Mouse (Mus musculus) forebrain, embryonic 15.5 days (tissue): ENCODE results near the gene Fam219b. TPM values are rescaled to one million over a fixed set of nuclear protein-coding genes. Genes with fewer than 3 reads are reported as not detected.

Experiments used
- ATAC-seq: fragments of 200-750 bp; cut with Nextera tagmentation; replicated peaks from 2 replicates; pipeline ENCODE4 v1.8.0; 2017; ENCODE audit warnings: mild to moderate bottlenecking, moderate TSS enrichment, moderate library complexity
- H3K27ac ChIP-seq: fragments of 300-500 bp; sonication (generic); replicated peaks from 2 replicates; pipeline ENCODE4 v1.5.1; 2015; ENCODE audit warnings: mild to moderate bottlenecking, inconsistent platforms
- H3K27me3 ChIP-seq: fragments of 300-500 bp; sonication (generic); 2 replicates; pipeline ENCODE4 v1.6.1; 2015; ENCODE audit warnings: inconsistent platforms
- H3K36me3 ChIP-seq: fragments of 300-500 bp; sonication (generic); 2 replicates; pipeline ENCODE4 v1.6.1; 2015; ENCODE audit warnings: mild to moderate bottlenecking, inconsistent platforms
- H3K4me1 ChIP-seq: fragments of 300-500 bp; sonication (generic); 2 replicates; pipeline ENCODE4 v1.6.1; 2015; ENCODE audit warnings: inconsistent platforms
- H3K4me2 ChIP-seq: fragments of 300-500 bp; sonication (generic); replicated peaks from 2 replicates; pipeline ENCODE4 v1.6.1; 2015; ENCODE audit warnings: mild to moderate bottlenecking, inconsistent platforms
- H3K4me3 ChIP-seq: fragments of 300-500 bp; sonication (generic); 2 replicates; pipeline ENCODE4 v1.5.1; 2015; ENCODE audit warnings: mild to moderate bottlenecking, inconsistent platforms
- H3K9ac ChIP-seq: fragments of 300-500 bp; sonication (generic); replicated peaks from 2 replicates; pipeline ENCODE4 v1.6.1; 2015; ENCODE audit warnings: mild to moderate bottlenecking, inconsistent platforms
- H3K9me3 ChIP-seq: fragments of 300-500 bp; sonication (generic); 2 replicates; pipeline ENCODE4 v1.6.1; 2016; ENCODE audit warnings: inconsistent platforms
- WGBS: fragments of 180-500 bp; shearing (Covaris S2); methylation state at CpG from one replicate; pipeline ENCODE4 v1.1.7; 2015; ENCODE audit warnings: mixed read lengths; 5-methylcytosine and 5-hydroxymethylcytosine counted together
- polyA plus RNA-seq: library from polyadenylated mRNA; unstranded; fragments of >200 nt; fragmentation: Nextera tagmentation; extraction: Ambion mirVana; gene quantifications from 2 replicates; pipeline ENCODE4 v1.2.1, GENCODE M21; 2015

Gene Fam219b
- polyA plus RNA-seq, 1 experiment from 2014 or later = 24.1 TPM

GRCm38 (mm10) chr9:57505700-57506099, 31.6 kb upstream of the Fam219b start:
- WGBS = 6% methylated on average over 8 of the region's 8 CpGs
- peak; percentile 58 for ATAC-seq
- Histone ChIP-seq H3K27ac (peak overlapping the region; percentile 79), H3K27me3 (peaks cover 34% of the 10 kb centered on the region), H3K4me3 (0 out of 2 replicates have a peak overlapping the region, but pooled peaks have one; percentile 46), H3K4me1 (peaks cover 57% of the 10 kb centered on the region), H3K4me2 (peak overlapping the region; percentile 90; the same call in 1 of the 2 replicates), H3K9ac (no peak overlapping the region; the same call in 1 of the 2 replicates), H3K9me3 (no peaks in the 10 kb centered on the region), H3K36me3 (no peaks in the 10 kb centered on the region)

GRCm38 (mm10) chr9:57510577-57510976, 26.8 kb upstream of the Fam219b start:
- 68% methylated on average over 2 of the region's 2 CpGs for WGBS
- H3K4me3 ChIP-seq = no peak overlapping the region
- no peak for ATAC-seq

GRCm38 (mm10) chr9:57517113-57517512, 20.2 kb upstream of the Fam219b start:
- no peak for ATAC-seq

More at GRCm38 (mm10) chr9:57510577-57510976, 26.8 kb upstream of the Fam219b start:
- no peaks in the 10 kb centered on the region for H3K9me3 ChIP-seq
- no peaks in the 10 kb centered on the region for H3K36me3 ChIP-seq
- no peak overlapping the region for H3K27ac ChIP-seq
- H3K27me3 ChIP-seq = peaks cover 10% of the 10 kb centered on the region; the same call in 1 of the 2 replicates
- no peak overlapping the region for H3K9ac ChIP-seq
- H3K4me2 ChIP-seq = no peak overlapping the region
- peaks cover 9% of the 10 kb centered on the region for H3K4me1 ChIP-seq

GRCm38 (mm10) chr9:57520375-57521055, 16.8 kb upstream of the Fam219b start:
- ATAC-seq = peak; percentile 48
- Histone ChIP-seq H3K9ac (peak overlapping the region; percentile 96), H3K27ac (peak overlapping the region; percentile 84)

More at GRCm38 (mm10) chr9:57517113-57517512, 20.2 kb upstream of the Fam219b start:
- Histone ChIP-seq H3K4me1 (peaks cover 7% of the 10 kb centered on the region), H3K27me3 (no peaks in the 10 kb centered on the region), H3K4me3 (no peak overlapping the region), H3K27ac (peak overlapping the region; percentile 62), H3K4me2 (no peak overlapping the region), H3K9ac (no peak overlapping the region), H3K36me3 (no peaks in the 10 kb centered on the region), H3K9me3 (no peaks in the 10 kb centered on the region)
- WGBS = 13% methylated on average over 3 of the region's 3 CpGs

GRCm38 (mm10) chr9:57521056-57521911, 16.0 kb upstream of the Fam219b start, which contains the start of gene Cox5a:
Gene Cox5a, plus strand, starts transcription at chr9:57521274.
- under 1% methylated on average over 86 of the region's 95 CpGs for WGBS
- peak within 1 kb of the TSS; percentile 91 for H3K4me3 ChIP-seq
- H3K27me3 ChIP-seq = no peaks in the 10 kb centered on the region
- peak within 1 kb of the TSS; percentile 69 for H3K4me2 ChIP-seq
- peak within 1 kb of the TSS; percentile 84 for H3K27ac ChIP-seq
- H3K36me3 ChIP-seq = no peaks in the 10 kb centered on the region
- ATAC-seq = peak; percentile 96
- peaks cover 42% of the 10 kb centered on the region for H3K4me1 ChIP-seq
- peak within 1 kb of the TSS; percentile 96 for H3K9ac ChIP-seq
- no peaks in the 10 kb centered on the region for H3K9me3 ChIP-seq

More at GRCm38 (mm10) chr9:57520375-57521055, 16.8 kb upstream of the Fam219b start:
- WGBS = 23% methylated on average over 16 of the region's 16 CpGs
- no peaks in the 10 kb centered on the region for H3K27me3 ChIP-seq
- no peaks in the 10 kb centered on the region for H3K9me3 ChIP-seq
- H3K4me3 ChIP-seq = peak overlapping the region; percentile 91
- no peaks in the 10 kb centered on the region for H3K36me3 ChIP-seq
- peak overlapping the region; percentile 69 for H3K4me2 ChIP-seq
- H3K4me1 ChIP-seq = peaks cover 38% of the 10 kb centered on the region

GRCm38 (mm10) chr9:57522114-57522860, 15.0 kb upstream of the Fam219b start:
- peak overlapping the region; percentile 96 for H3K9ac ChIP-seq
- H3K4me1 ChIP-seq = peaks cover 42% of the 10 kb centered on the region
- no peaks in the 10 kb centered on the region for H3K9me3 ChIP-seq
- peak overlapping the region; percentile 84 for H3K27ac ChIP-seq
- H3K4me3 ChIP-seq = peak overlapping the region; percentile 91
- no peak for ATAC-seq
- H3K27me3 ChIP-seq = no peaks in the 10 kb centered on the region
- H3K4me2 ChIP-seq = peak overlapping the region; percentile 69
- 43% methylated on average over 7 of the region's 7 CpGs for WGBS
- H3K36me3 ChIP-seq = no peaks in the 10 kb centered on the region

- Histone ChIP-seq H3K4me1 (peaks cover 42% of the 10 kb centered on the region), H3K4me3 (peak overlapping the region; percentile 91), H3K4me2 (peak overlapping the region; percentile 69), H3K9me3 (no peaks in the 10 kb centered on the region), H3K27ac (no peak overlapping the region), H3K27me3 (no peaks in the 10 kb centered on the region), H3K36me3 (no peaks in the 10 kb centered on the region), H3K9ac (peak overlapping the region; percentile 18; the same call in 1 of the 2 replicates)
- 86% methylated on average over 4 of the region's 4 CpGs for WGBS
- ATAC-seq = no peak
Measured at GRCm38 (mm10) chr9:57522861-57523246, 14.5 kb upstream of the Fam219b start.

- WGBS = 85% methylated on average over 1 of the region's 1 CpGs
- Histone ChIP-seq H3K4me2 (0 out of 2 replicates have a peak overlapping the region, but pooled peaks have one; percentile 9), H3K36me3 (no peaks in the 10 kb centered on the region), H3K27ac (no peak overlapping the region), H3K9ac (no peak overlapping the region), H3K9me3 (no peaks in the 10 kb centered on the region), H3K4me3 (no peak overlapping the region), H3K27me3 (no peaks in the 10 kb centered on the region), H3K4me1 (peaks cover 50% of the 10 kb centered on the region)
- ATAC-seq = no peak
Measured at GRCm38 (mm10) chr9:57523754-57524153, 13.6 kb upstream of the Fam219b start.

- H3K9me3 ChIP-seq = no peaks in the 10 kb centered on the region
- no peaks in the 10 kb centered on the region for H3K36me3 ChIP-seq
- H3K4me3 ChIP-seq = no peak overlapping the region
- H3K9ac ChIP-seq = no peak overlapping the region
- no peak overlapping the region for H3K4me2 ChIP-seq
- H3K4me1 ChIP-seq = peaks cover 51% of the 10 kb centered on the region
- H3K27ac ChIP-seq = no peak overlapping the region
- no peak for ATAC-seq
- H3K27me3 ChIP-seq = no peaks in the 10 kb centered on the region
Measured at GRCm38 (mm10) chr9:57524439-57524838, 12.9 kb upstream of the Fam219b start.

GRCm38 (mm10) chr9:57525516-57525915, 11.8 kb upstream of the Fam219b start:
- 87% methylated on average over 2 of the region's 2 CpGs for WGBS
- Histone ChIP-seq H3K9me3 (no peaks in the 10 kb centered on the region), H3K36me3 (peaks cover 6% of the 10 kb centered on the region; the same call in 1 of the 2 replicates), H3K4me2 (no peak overlapping the region), H3K4me3 (no peak overlapping the region), H3K4me1 (peaks cover 48% of the 10 kb centered on the region), H3K27me3 (no peaks in the 10 kb centered on the region), H3K27ac (no peak overlapping the region), H3K9ac (no peak overlapping the region)
- ATAC-seq = no peak

GRCm38 (mm10) chr9:57526435-57526834, 10.9 kb upstream of the Fam219b start:
- Histone ChIP-seq H3K9ac (no peak overlapping the region), H3K9me3 (no peaks in the 10 kb centered on the region), H3K4me2 (no peak overlapping the region), H3K4me3 (no peak overlapping the region), H3K4me1 (peaks cover 46% of the 10 kb centered on the region), H3K27me3 (no peaks in the 10 kb centered on the region), H3K36me3 (peaks cover 13% of the 10 kb centered on the region), H3K27ac (no peak overlapping the region)
- no peak for ATAC-seq
